9 mouse cellular contexts compared by ENCODE assay signal in genomic region chr6:83774126-83774525, GRCm38 (mm10). TPM values are rescaled to one million over a fixed set of nuclear protein-coding genes. Genes with fewer than 3 reads are reported as not detected.
DNase-seq lines count a peak whose midpoint lies in the region; ATAC-seq and TF ChIP-seq lines count a peak whose summit lies in the region.
"Had no signal": no experiment of that assay in that cellular context is flagged by ENCODE, and none has a peak within 500 bp of the region (broad histone marks: within the 10 kb centered on the region; RNA-seq: fewer than 3 reads in every experiment).

No protein-coding gene starts in this region.

- WGBS in heart, embryonic 11.5 days (ENCODE audit: insufficient replicate concordance) = 65% methylated on average over 9 of the region's 9 CpGs
- 67% methylated on average over 9 of the region's 9 CpGs for WGBS in hindbrain, embryonic 15.5 days
- 76% methylated on average over 9 of the region's 9 CpGs for WGBS in midbrain, embryonic 11.5 days

- peaks cover 8% of the 10 kb centered on the region for H3K36me3 ChIP-seq in heart, embryonic 11.5 days (ENCODE audit: control insufficient read depth, insufficient read depth, low read length)
- peaks cover 9% of the 10 kb centered on the region for H3K36me3 ChIP-seq in hindbrain, embryonic 15.5 days
- no peaks in the 10 kb centered on the region; the same call in 1 of the 2 replicates for H3K36me3 ChIP-seq in midbrain, embryonic 11.5 days (ENCODE audit: control insufficient read depth, insufficient read depth, low read length)

- no peaks in the 10 kb centered on the region for H3K27me3 ChIP-seq in heart, embryonic 11.5 days (ENCODE audit: control insufficient read depth, insufficient read depth, low read length)
- no peaks in the 10 kb centered on the region for H3K27me3 ChIP-seq in hindbrain, embryonic 15.5 days
- no peaks in the 10 kb centered on the region for H3K27me3 ChIP-seq in midbrain, embryonic 11.5 days (ENCODE audit: control insufficient read depth, insufficient read depth, low read length)

- DNase-seq in heart, adult 18-20 months = no peak
- DNase-seq in midbrain, embryonic 11.5 days (ENCODE audit: low spot score, missing footprints) = no peak
- DNase-seq in thymus, postnatal 4 days = no peak
- no peak for DNase-seq in gastrocnemius, adult 18-20 months (ENCODE audit: low spot score)
- DNase-seq in urinary bladder, adult 18-20 months (ENCODE audit: low spot score in 2 of 2) = no peak

- no peaks in the 10 kb centered on the region for H3K9me3 ChIP-seq in heart, embryonic 11.5 days (replicated peaks; ENCODE audit: control insufficient read depth, low read length)
- no peaks in the 10 kb centered on the region for H3K9me3 ChIP-seq in hindbrain, embryonic 15.5 days
- H3K9me3 ChIP-seq in midbrain, embryonic 11.5 days (ENCODE audit: control insufficient read depth, low read length) = no peaks in the 10 kb centered on the region

- peak overlapping the region; percentile 88 for H3K4me3 ChIP-seq in heart, embryonic 11.5 days (ENCODE audit: low read depth, low read length)
- peak overlapping the region; percentile 99; the same call in 1 of the 2 replicates for H3K4me3 ChIP-seq in bone marrow macrophage, adult 2 months (ENCODE audit: insufficient read depth, low read length)
- H3K4me3 ChIP-seq in hindbrain, embryonic 15.5 days = peak overlapping the region; percentile 76; the same call in 1 of the 2 replicates
- peak overlapping the region; percentile 94; the same call in 1 of the 2 replicates for H3K4me3 ChIP-seq in midbrain, embryonic 11.5 days (ENCODE audit: low read depth, low read length)

- peak overlapping the region; percentile 90 for H3K4me2 ChIP-seq in heart, embryonic 11.5 days
- peak overlapping the region; percentile 81 for H3K4me2 ChIP-seq in hindbrain, embryonic 15.5 days
- peak overlapping the region; percentile 90; the same call in 1 of the 2 replicates for H3K4me2 ChIP-seq in midbrain, embryonic 11.5 days

- H3K4me1 ChIP-seq in heart, embryonic 11.5 days (ENCODE audit: control insufficient read depth, insufficient read depth, low read length) = peaks cover 10% of the 10 kb centered on the region
- H3K4me1 ChIP-seq in bone marrow macrophage, adult 2 months (ENCODE audit: control insufficient read depth, insufficient read depth, low read length) = peaks cover 8% of the 10 kb centered on the region
- H3K4me1 ChIP-seq in hindbrain, embryonic 15.5 days (replicated peaks) = peaks cover 33% of the 10 kb centered on the region
- H3K4me1 ChIP-seq in midbrain, embryonic 11.5 days (ENCODE audit: control insufficient read depth, insufficient read depth, low read length) = peaks cover 14% of the 10 kb centered on the region

- peak overlapping the region; percentile 91; the same call in 1 of the 2 replicates for H3K9ac ChIP-seq in heart, embryonic 11.5 days (ENCODE audit: low read depth, low read length)
- peak overlapping the region; percentile 81; the same call in 1 of the 2 replicates for H3K9ac ChIP-seq in hindbrain, embryonic 15.5 days
- H3K9ac ChIP-seq in midbrain, embryonic 11.5 days (ENCODE audit: low read length) = no peak overlapping the region

- ATAC-seq in heart, embryonic 11.5 days (replicated peaks; ENCODE audit: insufficient number of reproducible peaks, low FRiP score, low TSS enrichment) = no peak
- no peak for ATAC-seq in hindbrain, embryonic 15.5 days (ENCODE audit: low FRiP score, low read depth)
- no peak for ATAC-seq in midbrain, embryonic 11.5 days (ENCODE audit: low FRiP score)

- no peak for TF ChIP-seq CTCF in bone marrow macrophage, adult 2 months (IDR thresholded peaks at IDR 0.05; ENCODE audit: low read depth, low read length)

- no peak overlapping the region for H3K27ac ChIP-seq in heart, embryonic 11.5 days (ENCODE audit: low read depth, low read length)
- H3K27ac ChIP-seq in bone marrow macrophage, adult 2 months (ENCODE audit: insufficient read depth, low read depth, low read length) = no peak overlapping the region
- H3K27ac ChIP-seq in hindbrain, embryonic 15.5 days (replicated peaks) = no peak overlapping the region
- no peak overlapping the region for H3K27ac ChIP-seq in midbrain, embryonic 11.5 days (ENCODE audit: low read depth, low read length)

- no peak for TF ChIP-seq POLR2A in bone marrow macrophage, adult 2 months (IDR thresholded peaks at IDR 0.05; ENCODE audit: borderline replicate concordance, low read depth, low read length)

RNA-seq across cellular contexts. Expression of gene Tex261, which starts 1.5 kb away (rescaled TPM):
- 56.0 and 69.0 TPM in 2 replicates for polyA plus RNA-seq in heart, embryonic 11.5 days (2014; fragmentation: Nextera tagmentation; extraction: Ambion mirVana)
- total RNA-seq in heart, adult 18-20 months (2021) = 100 to 1,000 TPM in 1 of 2 experiments, 10 to 100 TPM in 1; 82.1 to 106 TPM
- 97.3 and 108 TPM in 2 replicates for polyA plus RNA-seq in bone marrow macrophage, adult 2 months (2012; ENCODE audit: insufficient read depth, insufficient read length, missing spikeins)
- polyA plus RNA-seq in hindbrain, embryonic 15.5 days (2015; fragmentation: Nextera tagmentation; extraction: Ambion mirVana) = 61.4 and 73.5 TPM in 2 replicates
- polyA plus RNA-seq in midbrain, embryonic 11.5 days (2014; fragmentation: Nextera tagmentation; extraction: Ambion mirVana) = 49.0 and 56.9 TPM in 2 replicates
- 10 to 100 TPM; 41.1 to 55.3 TPM for total RNA-seq in gastrocnemius, adult 18-20 months (2021)

RNA-seq across cellular contexts. Expression of gene Ankrd53, which starts 11.7 kb away (rescaled TPM):
- not detected in 2 replicates for polyA plus RNA-seq in heart, embryonic 11.5 days (2014; fragmentation: Nextera tagmentation; extraction: Ambion mirVana)
- total RNA-seq in heart, adult 18-20 months (2021) = not detected
- polyA plus RNA-seq in bone marrow macrophage, adult 2 months (2012; ENCODE audit: insufficient read depth, insufficient read length, missing spikeins) = not detected in 2 replicates
- polyA plus RNA-seq in hindbrain, embryonic 15.5 days (2015; fragmentation: Nextera tagmentation; extraction: Ambion mirVana) = 0.21 and 0.27 TPM in 2 replicates
- polyA plus RNA-seq in midbrain, embryonic 11.5 days (2014; fragmentation: Nextera tagmentation; extraction: Ambion mirVana) = 0.18 TPM in 1 of 2 replicates, not detected in the other
- not detected for total RNA-seq in gastrocnemius, adult 18-20 months (2021)
- total RNA-seq: hematopoietic stem cell, adult 5-6 weeks had no signal

RNA-seq across cellular contexts. Expression of gene Nagk, which starts 20.7 kb away (rescaled TPM):
- 46.3 and 50.3 TPM in 2 replicates for polyA plus RNA-seq in heart, embryonic 11.5 days (2014; fragmentation: Nextera tagmentation; extraction: Ambion mirVana)
- 10 to 100 TPM; 21.4 to 22.7 TPM for total RNA-seq in heart, adult 18-20 months (2021)
- 122 and 125 TPM in 2 replicates for polyA plus RNA-seq in bone marrow macrophage, adult 2 months (2012; ENCODE audit: insufficient read depth, insufficient read length, missing spikeins)
- polyA plus RNA-seq in hindbrain, embryonic 15.5 days (2015; fragmentation: Nextera tagmentation; extraction: Ambion mirVana) = 115 and 116 TPM in 2 replicates
- polyA plus RNA-seq in midbrain, embryonic 11.5 days (2014; fragmentation: Nextera tagmentation; extraction: Ambion mirVana) = 31.8 and 36.1 TPM in 2 replicates
- 1 to 10 TPM; 4.5 to 8.6 TPM for total RNA-seq in gastrocnemius, adult 18-20 months (2021)

RNA-seq across cellular contexts. Expression of gene Atp6v1b1, which starts 31.3 kb away (rescaled TPM):
- not detected in 2 replicates for polyA plus RNA-seq in heart, embryonic 11.5 days (2014; fragmentation: Nextera tagmentation; extraction: Ambion mirVana)
- total RNA-seq in heart, adult 18-20 months (2021) = under 1 TPM in 1 of 2 experiments, not detected in 1; 0.77 TPM
- not detected in 2 replicates for polyA plus RNA-seq in bone marrow macrophage, adult 2 months (2012; ENCODE audit: insufficient read depth, insufficient read length, missing spikeins)
- 0.17 TPM in 1 of 2 replicates, not detected in the other for polyA plus RNA-seq in hindbrain, embryonic 15.5 days (2015; fragmentation: Nextera tagmentation; extraction: Ambion mirVana)
- not detected in 2 replicates for polyA plus RNA-seq in midbrain, embryonic 11.5 days (2014; fragmentation: Nextera tagmentation; extraction: Ambion mirVana)
- not detected for total RNA-seq in gastrocnemius, adult 18-20 months (2021)
- total RNA-seq: hematopoietic stem cell, adult 5-6 weeks had no signal

RNA-seq across cellular contexts. Expression of gene Paip2b, which starts 57.4 kb away (rescaled TPM):
- polyA plus RNA-seq in heart, embryonic 11.5 days (2014; fragmentation: Nextera tagmentation; extraction: Ambion mirVana) = 16.2 and 16.9 TPM in 2 replicates
- 10 to 100 TPM; 46.4 to 48.3 TPM for total RNA-seq in heart, adult 18-20 months (2021)
- polyA plus RNA-seq in bone marrow macrophage, adult 2 months (2012; ENCODE audit: insufficient read depth, insufficient read length, missing spikeins) = 7.0 and 9.8 TPM in 2 replicates
- polyA plus RNA-seq in hindbrain, embryonic 15.5 days (2015; fragmentation: Nextera tagmentation; extraction: Ambion mirVana) = 26.1 and 27.1 TPM in 2 replicates
- 19.7 and 23.9 TPM in 2 replicates for polyA plus RNA-seq in midbrain, embryonic 11.5 days (2014; fragmentation: Nextera tagmentation; extraction: Ambion mirVana)
- 100 to 1,000 TPM in 1 of 2 experiments, 10 to 100 TPM in 1; 97.9 to 101 TPM for total RNA-seq in gastrocnemius, adult 18-20 months (2021)
